Mouse (Mus musculus) testis, adult 2 months (tissue): ENCODE measurements at regions not wholly inside any gene's neighbourhood (a gene's known extent, or its start where the extent isn't known, plus 50 kb on each side); places are given as distances from the start of the nearest gene placed in this dataset.

ENCODE experiments used
- CTCF ChIP-seq: fragments of 200-500 bp; IDR thresholded peaks from 2 replicates; pipeline ENCODE4 v1.5.1; 2012; ENCODE audit warnings: low read depth, mild to moderate bottlenecking, inconsistent platforms, low read length, moderate library complexity; ENCODE audit not compliant: control insufficient read depth, insufficient read depth, insufficient replicate concordance
- POLR2A ChIP-seq: fragments of 200-500 bp; IDR thresholded peaks from 2 replicates; pipeline ENCODE4 v1.6.1; 2012; ENCODE audit warnings: low read depth, mild to moderate bottlenecking, inconsistent platforms, low read length, moderate library complexity; ENCODE audit not compliant: control insufficient read depth

GRCm38 (mm10) chr10:117988076-117988475 lies 142.2 kb upstream of the Rap1b start:
- no peak for TF ChIP-seq CTCF
- no peak for TF ChIP-seq POLR2A
